Mouse (Mus musculus) MEL (cell line): ENCODE measurements at regions not wholly inside any gene's neighbourhood (a gene's known extent, or its start where the extent isn't known, plus 50 kb on each side); places are given as distances from the start of the nearest gene placed in this dataset.

ENCODE experiments used
- CHD1 ChIP-seq: IDR thresholded peaks from 2 replicates; pipeline ENCODE4 v1.6.1; 2012; ENCODE audit warnings: low read depth, mild to moderate bottlenecking, inconsistent platforms, low read length, improper control_type of control experiment
- CTCF ChIP-seq, 3 experiments: IDR thresholded peaks in 2 of 3; conservative IDR thresholded peaks in 1 of 3; 2 replicates each; pipeline ENCODE4 v1.5.1; 2011 to 2012; ENCODE audit warnings: low read length in 3 of 3, low read depth in 2 of 3, mild to moderate bottlenecking in 2 of 3, improper control_type of control experiment in 1 of 3, inconsistent platforms in 1 of 3, mixed read lengths in 1 of 3, moderate library complexity in 1 of 3; ENCODE audit not compliant: control insufficient read depth in 1 of 3, insufficient read depth in 1 of 3, poor library complexity in 1 of 3, severe bottlenecking in 1 of 3
- HCFC1 ChIP-seq: IDR thresholded peaks from 2 replicates; pipeline ENCODE4 v1.6.1; 2012; ENCODE audit warnings: low read depth, mild to moderate bottlenecking, inconsistent platforms, low read length, improper control_type of control experiment, moderate library complexity
- JUND ChIP-seq: IDR thresholded peaks from 2 replicates; pipeline ENCODE4 v1.6.1; 2011; ENCODE audit warnings: low read depth, mild to moderate bottlenecking, improper control_type of control experiment, low read length
- MAX ChIP-seq: IDR thresholded peaks from 2 replicates; pipeline ENCODE4 v1.6.1; 2011; ENCODE audit warnings: low read length, improper control_type of control experiment
- NELFE ChIP-seq: IDR thresholded peaks from 2 replicates; pipeline ENCODE4 v1.6.1; 2011; ENCODE audit warnings: low read depth, low read length, improper control_type of control experiment
- POLR2A ChIP-seq, 2 experiments: IDR thresholded peaks; 2 replicates each; pipeline ENCODE4 v1.6.1; 2011 to 2012; ENCODE audit warnings: low read length in 2 of 2, mild to moderate bottlenecking in 2 of 2, control low read depth in 1 of 2, improper control_type of control experiment in 1 of 2, low read depth in 1 of 2, moderate library complexity in 1 of 2; ENCODE audit not compliant: control insufficient read depth in 1 of 2, insufficient read depth in 1 of 2, poor library complexity in 1 of 2
- POLR2AphosphoS2 ChIP-seq: IDR thresholded peaks from 2 replicates; pipeline ENCODE4 v1.6.1; 2011; ENCODE audit warnings: low read length, improper control_type of control experiment
- UBTF ChIP-seq: IDR thresholded peaks from 2 replicates; pipeline ENCODE4 v1.6.1; 2012; ENCODE audit warnings: low read depth, mild to moderate bottlenecking, inconsistent platforms, low read length, improper control_type of control experiment, moderate library complexity, borderline replicate concordance; ENCODE audit not compliant: insufficient read depth
- USF1 ChIP-seq: IDR thresholded peaks from 2 replicates; pipeline ENCODE4 v1.6.1; 2014; ENCODE audit warnings: low read depth, mild to moderate bottlenecking, inconsistent platforms, low read length, improper control_type of control experiment, moderate library complexity

DNA sequence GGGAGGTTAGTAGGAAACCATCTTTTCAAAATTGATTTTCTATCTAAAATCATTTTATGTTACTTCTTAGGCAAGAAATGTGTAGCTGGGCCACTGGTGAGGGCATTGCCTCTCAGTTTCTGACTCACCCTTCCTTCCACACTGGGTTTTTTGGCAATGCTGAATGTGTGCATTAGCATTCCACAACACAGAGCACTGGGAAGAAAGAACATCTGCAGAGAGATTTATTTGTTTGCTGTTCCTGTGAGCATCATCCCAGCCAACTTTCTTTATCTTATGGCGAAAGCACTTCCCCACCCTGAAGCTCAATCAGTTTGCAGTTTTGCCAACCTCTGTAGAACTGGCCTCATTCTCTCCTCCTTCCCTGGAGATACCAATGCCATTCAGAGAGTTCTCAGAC lies 287.0 kb upstream of the Clec14a start:
- no peak for TF ChIP-seq USF1
- TF ChIP-seq CTCF (IDR thresholded peaks at IDR 0.05 in 2 of 3, conservative IDR thresholded peaks at IDR 0.05 in 1 of 3; ENCODE audit: control insufficient read depth in 1 of 3, insufficient read depth in 1 of 3, low read depth in 2 of 3, low read length in 3 of 3, poor library complexity in 1 of 3, severe bottlenecking in 1 of 3) = no peak
- TF ChIP-seq POLR2AphosphoS2 = no peak
- no peak for TF ChIP-seq POLR2A (IDR thresholded peaks at IDR 0.05; ENCODE audit: control insufficient read depth in 1 of 2, insufficient read depth in 1 of 2, low read depth in 1 of 2, low read length in 2 of 2, poor library complexity in 1 of 2)
- no peak for TF ChIP-seq NELFE
- TF ChIP-seq UBTF = no peak
- TF ChIP-seq CHD1 = no peak
- TF ChIP-seq MAX = no peak
- no peak for TF ChIP-seq HCFC1
- TF ChIP-seq JUND = no peak
